10 mouse cellular contexts compared by ENCODE assay signal in genomic region chr16:30155486-30156246, GRCm38 (mm10).
DNase-seq lines count a peak whose midpoint lies in the region; ATAC-seq and TF ChIP-seq lines count a peak whose summit lies in the region.
"Had no signal": no experiment of that assay in that cellular context is flagged by ENCODE, and none has a peak within 500 bp of the region (broad histone marks: within the 10 kb centered on the region; RNA-seq: fewer than 3 reads in every experiment).

No protein-coding gene starts in this region.

- H3K36me3 ChIP-seq in hindbrain, embryonic 10.5 days, result no peaks in the 10 kb centered on the region
- no peaks in the 10 kb centered on the region for H3K36me3 ChIP-seq in midbrain, embryonic 13.5 days
- H3K36me3 ChIP-seq: heart, embryonic 13.5 days had no signal

- H3K27me3 ChIP-seq in hindbrain, embryonic 10.5 days (ENCODE audit: insufficient read depth, poor library complexity, severe bottlenecking), result peaks cover 82% of the 10 kb centered on the region
- peaks cover 27% of the 10 kb centered on the region for H3K27me3 ChIP-seq in midbrain, embryonic 13.5 days

- intact Hi-C loops in left cerebral cortex, adult 2 months (cut with DNase I), result no loop called here

- H3K4me1 ChIP-seq in hindbrain, embryonic 10.5 days (replicated peaks), result peaks cover 28% of the 10 kb centered on the region
- peaks cover 17% of the 10 kb centered on the region for H3K4me1 ChIP-seq in midbrain, embryonic 13.5 days (replicated peaks)

- no peak overlapping the region for H3K9ac ChIP-seq in midbrain, embryonic 13.5 days (replicated peaks)
- H3K9ac ChIP-seq: heart, embryonic 13.5 days had no signal

- peak; percentile 84 for ATAC-seq in midbrain, embryonic 13.5 days
- no peak for ATAC-seq in cerebellum, adult (ENCODE audit: insufficient number of reproducible peaks, low FRiP score, low TSS enrichment)

- H3K4me2 ChIP-seq in midbrain, embryonic 13.5 days (replicated peaks), result no peak overlapping the region
- H3K4me2 ChIP-seq: heart, embryonic 13.5 days had no signal

- peak overlapping the region; percentile 56 for H3K27ac ChIP-seq in hindbrain, embryonic 10.5 days
- no peak overlapping the region for H3K27ac ChIP-seq in midbrain, embryonic 13.5 days
- no peak overlapping the region for H3K27ac ChIP-seq in left cerebral cortex, adult 2 months
- H3K27ac ChIP-seq: heart, embryonic 13.5 days had no signal

- 6% methylated on average over 6 of the region's 6 CpGs for WGBS in hindbrain, embryonic 10.5 days
- 12% methylated on average over 6 of the region's 6 CpGs for WGBS in midbrain, embryonic 13.5 days

- peak; percentile 56 for DNase-seq in ES-CJ7 (ENCODE audit: low read depth, low spot score)
- DNase-seq in brain, embryonic 14.5 days (ENCODE audit: low read depth), result peak; percentile 82
- peak; percentile 54 for DNase-seq in hindbrain, embryonic 10.5 days (ENCODE audit: low spot score)
- DNase-seq in left cerebral cortex, adult 2 months (ENCODE audit: extremely low spot score in 1 of 2, low spot score in 2 of 2), result no peak
- no peak for DNase-seq in lung, postnatal 14 days
- no peak for DNase-seq in lung, postnatal 10 days

- no peak for TF ChIP-seq POLR2A in brain, embryonic 14.5 days (IDR thresholded peaks at IDR 0.05; ENCODE audit: borderline replicate concordance, extremely low read depth, insufficient read depth, insufficient read length, poor library complexity, severe bottlenecking)

- 0 out of 2 replicates have a peak, but pooled peaks cover 3% of the 10 kb centered on the region for H3K9me3 ChIP-seq in hindbrain, embryonic 10.5 days
- H3K9me3 ChIP-seq in midbrain, embryonic 13.5 days, result no peaks in the 10 kb centered on the region
- H3K9me3 ChIP-seq: heart, embryonic 13.5 days had no signal

- no peak overlapping the region for H3K4me3 ChIP-seq in hindbrain, embryonic 10.5 days
- H3K4me3 ChIP-seq in midbrain, embryonic 13.5 days (replicated peaks), result no peak overlapping the region
- H3K4me3 ChIP-seq in left cerebral cortex, adult 2 months, result no peak overlapping the region
- H3K4me3 ChIP-seq: heart, embryonic 13.5 days; myocyte had no signal

- no peak for TF ChIP-seq CTCF in brain, embryonic 14.5 days (IDR thresholded peaks at IDR 0.05; ENCODE audit: borderline replicate concordance, extremely low read depth, insufficient read depth, insufficient read length)
- TF ChIP-seq CTCF in left cerebral cortex, adult 2 months (IDR thresholded peaks at IDR 0.05), result no peak

Comparison
In these comparisons a context has a peak if more than half of its experiments do, and no peak if none do; other contexts are left out.
1. DNase-seq: peak in ES-CJ7 (single experiment), brain, embryonic 14.5 days (single experiment) and hindbrain, embryonic 10.5 days (single experiment); none in left cerebral cortex, adult 2 months (0 of 2), lung, postnatal 14 days (single experiment) and lung, postnatal 10 days (single experiment).